In the genomic region with DNA sequence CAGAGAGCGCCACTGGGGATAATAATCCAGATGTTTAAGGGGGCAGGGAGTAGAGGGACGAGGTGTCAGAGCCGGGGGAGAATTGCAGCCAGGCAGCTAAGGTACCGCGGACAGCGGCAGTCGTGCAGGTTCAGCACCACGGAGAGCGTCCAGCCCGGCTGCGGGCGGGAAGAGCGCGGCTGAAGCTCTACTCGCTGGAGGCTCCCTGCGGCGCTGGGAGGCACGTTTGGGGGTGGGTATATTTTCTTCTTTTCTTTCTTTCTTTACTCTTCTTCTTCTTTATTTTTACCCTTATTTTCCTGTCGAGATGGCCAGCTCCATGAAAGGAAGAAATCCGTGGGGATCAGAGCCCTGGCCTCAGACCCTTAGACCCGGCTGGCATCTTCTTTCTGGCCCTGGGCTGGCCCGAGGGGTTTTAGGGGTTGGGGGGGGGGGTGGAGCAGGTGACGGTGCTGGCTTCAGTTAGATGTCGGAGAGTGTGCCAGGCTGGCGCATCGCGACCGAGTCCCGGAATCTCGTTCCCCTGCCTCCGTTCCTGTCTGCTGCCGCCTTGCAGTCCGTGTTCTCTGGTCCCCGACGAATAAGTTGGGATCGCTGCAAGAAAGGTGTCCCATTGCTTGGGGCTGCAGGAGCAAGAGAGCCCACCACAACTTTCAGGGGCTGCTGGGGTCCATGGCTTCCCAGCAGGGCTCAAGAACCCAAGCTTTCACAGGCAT, we compare ENCODE assay signal across 8 mouse cellular contexts. TPM values are rescaled to one million over a fixed set of nuclear protein-coding genes. Genes with fewer than 3 reads are reported as not detected.
DNase-seq lines count a peak whose midpoint lies in the region; ATAC-seq lines count a peak whose summit lies in the region.

A gene (minus strand): TSS at position 391 of the 716 bp plus-strand sequence.

- H3K9me3 ChIP-seq in hindbrain, embryonic 13.5 days, result no peaks in the 10 kb centered on the region
- no peaks in the 10 kb centered on the region for H3K9me3 ChIP-seq in midbrain, embryonic 12.5 days

- H3K4me3 ChIP-seq in hindbrain, embryonic 13.5 days, result peak within 1 kb of the TSS; percentile 67
- H3K4me3 ChIP-seq in midbrain, embryonic 12.5 days, result peak within 1 kb of the TSS; percentile 42

- no peak for ATAC-seq in CD4-positive, CD25-positive, alpha-beta regulatory T cell, adult 4 months
- peak; percentile 73 for ATAC-seq in hindbrain, embryonic 13.5 days (ENCODE audit: low FRiP score)
- ATAC-seq in midbrain, embryonic 12.5 days (ENCODE audit: low FRiP score, low read depth), result peak; percentile 80

- H3K4me1 ChIP-seq in hindbrain, embryonic 13.5 days (replicated peaks), result peaks cover 46% of the 10 kb centered on the region
- peaks cover 6% of the 10 kb centered on the region; the same call in 1 of the 2 replicates for H3K4me1 ChIP-seq in midbrain, embryonic 12.5 days

- DNase-seq in CD4-positive, CD25-positive, alpha-beta regulatory T cell, adult 2 months (ENCODE audit: low read depth, low spot score), result peak; percentile 50
- DNase-seq in c-Kit-positive CD71-positive TER-119-positive erythroid progenitor cells, embryonic 14.5 days (ENCODE audit: low spot score), result peak; percentile 27
- peak; percentile 85 for DNase-seq in forelimb bud, embryonic 11.5 days (ENCODE audit: low read depth, low spot score)
- DNase-seq in left cerebral cortex, postnatal 25 days (ENCODE audit: low spot score in 2 of 2), result peak; percentile 4 to 5
- DNase-seq in splenic B cell, adult 2 months (ENCODE audit: low read depth, low spot score), result peak; percentile 23

- intact Hi-C loops in left cerebral cortex, postnatal 25 days (cut with DNase I), result no loop called here

- peak within 1 kb of the TSS; percentile 89 for H3K9ac ChIP-seq in hindbrain, embryonic 13.5 days
- H3K9ac ChIP-seq in midbrain, embryonic 12.5 days (replicated peaks), result peak within 1 kb of the TSS; percentile 16; the same call in 1 of the 2 replicates

- H3K4me2 ChIP-seq in hindbrain, embryonic 13.5 days, result peak within 1 kb of the TSS; percentile 68
- peak within 1 kb of the TSS; percentile 61 for H3K4me2 ChIP-seq in midbrain, embryonic 12.5 days (replicated peaks)

- H3K27ac ChIP-seq in hindbrain, embryonic 13.5 days, result peak within 1 kb of the TSS; percentile 93
- H3K27ac ChIP-seq in midbrain, embryonic 12.5 days (replicated peaks), result no peak within 1 kb of the TSS

- H3K27me3 ChIP-seq in hindbrain, embryonic 13.5 days, result no peaks in the 10 kb centered on the region
- H3K27me3 ChIP-seq in midbrain, embryonic 12.5 days, result peaks cover 67% of the 10 kb centered on the region
- H3K27me3 ChIP-seq in splenic B cell, adult 2 months (ENCODE audit: control insufficient read depth, insufficient read depth, low read length, poor library complexity, severe bottlenecking), result no peaks in the 10 kb centered on the region

- H3K36me3 ChIP-seq in hindbrain, embryonic 13.5 days, result no peaks in the 10 kb centered on the region
- no peaks in the 10 kb centered on the region for H3K36me3 ChIP-seq in midbrain, embryonic 12.5 days
- H3K36me3 ChIP-seq in splenic B cell, adult 2 months (ENCODE audit: control insufficient read depth, insufficient read depth, low read length, poor library complexity, severe bottlenecking), result no peaks in the 10 kb centered on the region

- under 1% methylated on average over 36 of the region's 36 CpGs for WGBS in hindbrain, embryonic 13.5 days
- under 1% methylated on average over 36 of the region's 36 CpGs for WGBS in midbrain, embryonic 12.5 days

RNA-seq across cellular contexts. Expression of the gene that starts here (rescaled TPM):
- polyA plus RNA-seq in CD4-positive, CD25-positive, alpha-beta regulatory T cell, adult 4 months (2017; shearing (Covaris generic)), result not detected
- polyA plus RNA-seq in hindbrain, embryonic 13.5 days (2015; fragmentation: Nextera tagmentation; extraction: Ambion mirVana), result 2.1 and 2.7 TPM in 2 replicates
- total RNA-seq in left cerebral cortex, postnatal 25 days (2021), result 1 to 10 TPM; 1.6 to 2.0 TPM
- polyA plus RNA-seq in midbrain, embryonic 12.5 days (2016; fragmentation: Nextera tagmentation; extraction: Ambion mirVana), result not detected in 2 replicates

Comparison
In these comparisons a context has a peak if more than half of its experiments do, and no peak if none do; other contexts are left out.
1. Peak in ATAC-seq, H3K4me3 ChIP-seq, H3K9ac ChIP-seq and H3K4me2 ChIP-seq in midbrain, embryonic 12.5 days; RNA of the gene not detected or under 1 TPM.
2. DNase-seq: peak in every context shown above with its lines; median percentile 85 in forelimb bud, embryonic 11.5 days; 50 in CD4-positive, CD25-positive, alpha-beta regulatory T cell, adult 2 months; 27 in c-Kit-positive CD71-positive TER-119-positive erythroid progenitor cells, embryonic 14.5 days; 23 in splenic B cell, adult 2 months; 4 in left cerebral cortex, postnatal 25 days.